Mouse (Mus musculus) forebrain, postnatal 0 days (tissue): ENCODE measurements around the gene Tmem175. TPM values are rescaled to one million over a fixed set of nuclear protein-coding genes. Genes with fewer than 3 reads are reported as not detected.

ENCODE experiments used
- ATAC-seq: fragments of 200-750 bp; cut with Nextera tagmentation; 2 replicates; pipeline ENCODE4 v1.8.0; 2017; ENCODE audit warnings: mild to moderate bottlenecking, moderate library complexity
- DNase-seq: peaks from one replicate; pipeline ENCODE4 v3.0.0-alpha.2; 2015
- H3K27ac ChIP-seq: fragments of 300-500 bp; sonication (generic); 2 replicates; pipeline ENCODE4 v1.5.1; 2014; ENCODE audit warnings: low read depth, mild to moderate bottlenecking, antibody characterized with exemption, low read length, moderate library complexity, mixed read lengths
- H3K27me3 ChIP-seq: fragments of 300-500 bp; sonication (generic); 2 replicates; pipeline ENCODE4 v1.6.1; 2014; ENCODE audit warnings: mild to moderate bottlenecking, low read length, mixed read lengths; ENCODE audit not compliant: insufficient read depth
- H3K36me3 ChIP-seq: fragments of 300-500 bp; sonication (generic); 2 replicates; pipeline ENCODE4 v1.6.1; 2014; ENCODE audit warnings: mild to moderate bottlenecking, moderate library complexity; ENCODE audit not compliant: insufficient read depth
- H3K4me1 ChIP-seq: fragments of 300-500 bp; sonication (generic); 2 replicates; pipeline ENCODE4 v1.6.1; 2014; ENCODE audit warnings: antibody characterized with exemption; ENCODE audit not compliant: insufficient read depth
- H3K4me2 ChIP-seq: fragments of 300-500 bp; sonication (generic); 2 replicates; pipeline ENCODE4 v1.6.1; 2014; ENCODE audit warnings: low read depth, mild to moderate bottlenecking, moderate library complexity
- H3K4me3 ChIP-seq: fragments of 300-500 bp; sonication (generic); 2 replicates; pipeline ENCODE4 v1.5.1; 2014; ENCODE audit warnings: low read depth, low read length, mixed read lengths
- H3K9ac ChIP-seq: fragments of 300-500 bp; sonication (generic); 2 replicates; pipeline ENCODE4 v1.6.1; 2014; ENCODE audit warnings: mild to moderate bottlenecking
- H3K9me3 ChIP-seq: fragments of 300-500 bp; sonication (generic); 2 replicates; pipeline ENCODE4 v1.6.1; 2016; ENCODE audit warnings: low read length
- CTCF ChIP-seq: sonication (generic); IDR thresholded peaks from 2 replicates; pipeline ENCODE4 v1.5.1; 2016; ENCODE audit warnings: antibody characterized with exemption, control low read depth, low read depth
- WGBS: fragments of 180-500 bp; shearing (Covaris S2); extraction: QIAGEN DNeasy Blood & Tissue Kit; methylation state at CpG from one replicate; pipeline ENCODE4 v1.1.7; 2014; 5-methylcytosine and 5-hydroxymethylcytosine counted together
- polyA plus RNA-seq: library from polyadenylated mRNA; unstranded; fragments of >200 nt; fragmentation: Nextera tagmentation; extraction: Ambion mirVana; gene quantifications from 2 replicates; pipeline ENCODE4 v1.2.1, GENCODE M21; 2015
- total RNA-seq: library from RNA; depleted of rRNA; stranded (reverse); fragments of >200 nt; gene quantifications from 2 replicates; pipeline ENCODE4 v1.2.3, GENCODE M21; 2014

Tmem175 gene
- total and polyA plus RNA-seq, 2 experiments from 2014 or later: 27.2 to 34.8 TPM

DNA sequence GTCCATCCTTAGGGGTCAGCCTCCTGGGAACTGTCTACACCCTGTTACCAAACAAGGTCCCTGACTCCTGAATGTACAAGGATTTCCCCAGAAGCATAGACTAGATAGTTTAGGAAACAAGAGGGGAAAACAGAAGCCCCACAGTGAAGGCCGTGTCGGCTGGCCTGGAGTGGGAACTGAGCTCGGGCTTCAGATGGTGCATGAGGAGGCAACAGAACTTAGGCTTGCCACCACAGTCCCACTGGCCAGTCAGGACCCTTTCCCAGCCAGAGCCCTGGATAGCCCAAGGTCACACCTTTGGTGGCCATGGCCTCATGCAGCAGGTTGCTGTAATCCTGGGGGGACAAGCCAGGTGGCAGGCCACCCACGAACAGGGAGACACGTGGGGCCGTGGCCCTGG lies 23.8 kb downstream of the Tmem175 start:
- no peaks in the 10 kb centered on the region for H3K27me3 ChIP-seq
- TF ChIP-seq CTCF: no peak
- H3K27ac ChIP-seq: no peak overlapping the region
- no peaks in the 10 kb centered on the region for H3K9me3 ChIP-seq
- ATAC-seq (no peak), DNase-seq (no peak)
- H3K36me3 ChIP-seq: peaks cover 86% of the 10 kb centered on the region
- H3K4me2 ChIP-seq: no peak overlapping the region
- no peaks in the 10 kb centered on the region for H3K4me1 ChIP-seq
- 89% methylated on average over 6 of the region's 6 CpGs for WGBS
- no peak overlapping the region for H3K9ac ChIP-seq
- H3K4me3 ChIP-seq: no peak overlapping the region

DNA sequence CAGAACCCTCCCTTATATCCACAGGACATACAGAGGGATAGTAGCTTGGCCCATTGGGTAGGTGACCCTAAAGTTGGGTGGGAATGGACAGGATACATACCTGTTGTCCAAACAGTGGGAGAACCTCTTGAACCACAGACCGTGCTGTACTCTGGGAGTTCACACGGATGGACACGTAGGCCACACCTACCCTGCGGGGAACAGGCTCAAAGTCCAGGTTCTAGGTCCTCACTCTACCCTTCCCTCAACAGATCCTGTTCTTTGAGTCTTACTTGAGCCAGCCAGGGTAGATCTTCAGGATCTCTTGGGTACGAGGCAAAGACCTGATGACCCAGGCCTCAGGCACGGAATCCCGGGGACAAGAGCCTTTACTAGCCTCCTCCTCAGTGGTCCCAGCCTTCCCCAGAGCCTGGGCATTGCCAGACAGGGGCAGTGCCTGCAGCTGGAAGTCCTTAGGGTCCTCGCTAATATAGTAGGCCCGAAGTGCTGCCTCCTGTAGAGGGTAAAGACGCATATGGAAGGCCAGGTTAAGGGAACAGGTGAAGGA lies 24.9 kb downstream of the Tmem175 start:
- no peak for DNase-seq
- WGBS: 93% methylated on average over 10 of the region's 10 CpGs
- ATAC-seq: no peak
- H3K4me2 ChIP-seq: no peak overlapping the region
- H3K9me3 ChIP-seq: no peaks in the 10 kb centered on the region
- H3K4me3 ChIP-seq: no peak overlapping the region
- peaks cover under 1% of the 10 kb centered on the region; the same call in 1 of the 2 replicates for H3K4me1 ChIP-seq
- no peaks in the 10 kb centered on the region for H3K27me3 ChIP-seq
- TF ChIP-seq CTCF: no peak
- no peak overlapping the region for H3K9ac ChIP-seq
- H3K27ac ChIP-seq: no peak overlapping the region
- peaks cover 75% of the 10 kb centered on the region for H3K36me3 ChIP-seq

DNA sequence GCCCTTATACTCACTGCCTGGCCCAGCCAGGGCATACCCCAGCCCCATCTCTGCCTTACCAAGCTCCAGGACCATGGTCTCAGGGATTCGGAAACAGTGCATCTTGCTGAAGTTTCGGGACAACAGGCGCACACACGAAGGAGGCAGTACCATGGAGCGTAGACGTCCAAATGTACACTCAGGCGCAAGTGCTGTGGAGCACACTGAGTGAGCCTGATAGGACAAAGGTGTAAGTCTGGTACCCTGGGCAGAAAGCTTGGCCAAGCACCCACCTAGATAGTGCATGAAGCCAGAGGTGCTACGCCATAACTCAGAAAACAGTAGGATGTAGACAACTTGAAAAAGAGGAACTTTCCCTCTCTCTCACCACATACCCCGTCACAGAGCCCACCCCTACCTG lies 25.8 kb downstream of the Tmem175 start:
- WGBS: 96% methylated on average over 9 of the region's 9 CpGs
- Histone ChIP-seq H3K9ac (no peak overlapping the region), H3K27ac (no peak overlapping the region), H3K36me3 (peaks cover 67% of the 10 kb centered on the region), H3K4me2 (no peak overlapping the region), H3K27me3 (no peaks in the 10 kb centered on the region), H3K4me1 (peaks cover 8% of the 10 kb centered on the region), H3K9me3 (no peaks in the 10 kb centered on the region), H3K4me3 (no peak overlapping the region)
- DNase-seq (no peak), ATAC-seq (no peak)
- no peak for TF ChIP-seq CTCF

DNA sequence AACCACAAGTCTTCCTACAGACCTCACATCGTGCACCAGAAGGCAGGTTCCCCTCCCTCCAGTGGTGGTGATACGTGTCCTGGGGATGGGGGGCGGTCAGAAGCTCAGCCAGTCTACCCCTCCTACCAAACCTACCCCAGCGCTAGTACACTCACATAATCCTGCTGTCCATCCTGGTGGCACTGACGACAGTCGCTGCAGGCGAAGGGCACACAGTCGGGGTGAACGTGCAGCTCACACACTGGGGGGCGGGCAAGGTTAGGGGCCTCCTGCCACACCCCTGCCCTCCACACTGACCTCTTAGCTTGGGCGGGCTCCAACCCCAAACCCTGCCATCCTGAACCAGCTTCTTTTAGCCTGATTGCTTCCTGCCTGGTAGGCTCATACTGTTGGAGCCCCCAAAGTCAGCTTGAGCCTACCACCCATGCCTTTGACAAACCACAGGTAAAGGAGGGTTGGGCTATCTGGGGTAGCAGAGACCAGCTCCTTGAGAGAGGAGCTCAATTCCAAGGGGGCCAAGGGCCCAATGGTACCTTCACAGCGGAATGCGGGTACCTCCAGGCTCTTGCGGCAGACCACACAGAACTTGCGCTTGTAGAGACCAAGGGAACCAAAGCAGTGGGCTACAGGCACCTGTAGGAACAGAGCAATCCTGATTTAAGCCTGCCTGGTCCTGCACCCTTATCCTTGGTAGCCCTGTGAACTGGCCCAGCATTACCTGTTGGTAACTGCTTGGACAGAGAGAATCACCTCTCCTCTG lies 26.5 kb downstream of the Tmem175 start:
- ATAC-seq (no peak), DNase-seq (no peak)
- H3K27me3 ChIP-seq: no peaks in the 10 kb centered on the region
- no peak overlapping the region for H3K4me3 ChIP-seq
- H3K4me2 ChIP-seq: no peak overlapping the region
- H3K9me3 ChIP-seq: no peaks in the 10 kb centered on the region
- 94% methylated on average over 15 of the region's 15 CpGs for WGBS
- no peak for TF ChIP-seq CTCF
- H3K9ac ChIP-seq: no peak overlapping the region
- peaks cover 60% of the 10 kb centered on the region for H3K36me3 ChIP-seq
- no peak overlapping the region for H3K27ac ChIP-seq
- peaks cover 8% of the 10 kb centered on the region for H3K4me1 ChIP-seq

DNA sequence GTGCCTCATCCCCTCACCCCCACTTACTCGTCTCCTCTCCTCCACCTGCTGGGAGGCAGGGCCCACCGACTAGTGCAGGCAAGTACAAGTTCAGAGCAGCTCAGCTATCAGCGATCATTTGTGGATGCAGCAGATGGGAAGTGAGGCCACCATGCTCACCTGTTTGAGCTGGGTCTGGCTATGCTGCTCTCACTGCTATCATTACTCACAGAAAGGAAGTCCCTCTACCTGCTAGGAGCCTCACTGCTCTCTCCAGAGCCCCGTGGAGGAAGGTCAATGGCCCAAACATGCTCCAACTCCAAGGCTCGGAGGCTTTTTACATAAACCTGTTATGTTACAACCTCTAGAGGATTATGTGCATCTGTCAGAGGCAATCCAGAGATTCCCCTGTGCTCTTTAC lies 27.8 kb downstream of the Tmem175 start:
- H3K27ac ChIP-seq: no peak overlapping the region
- peaks cover 8% of the 10 kb centered on the region for H3K4me1 ChIP-seq
- DNase-seq (no peak), ATAC-seq (no peak)
- WGBS: 84% methylated on average over 5 of the region's 5 CpGs
- no peak overlapping the region for H3K4me2 ChIP-seq
- peaks cover 52% of the 10 kb centered on the region for H3K36me3 ChIP-seq
- H3K27me3 ChIP-seq: no peaks in the 10 kb centered on the region
- no peak for TF ChIP-seq CTCF
- H3K4me3 ChIP-seq: no peak overlapping the region
- no peaks in the 10 kb centered on the region for H3K9me3 ChIP-seq
- H3K9ac ChIP-seq: no peak overlapping the region

DNA sequence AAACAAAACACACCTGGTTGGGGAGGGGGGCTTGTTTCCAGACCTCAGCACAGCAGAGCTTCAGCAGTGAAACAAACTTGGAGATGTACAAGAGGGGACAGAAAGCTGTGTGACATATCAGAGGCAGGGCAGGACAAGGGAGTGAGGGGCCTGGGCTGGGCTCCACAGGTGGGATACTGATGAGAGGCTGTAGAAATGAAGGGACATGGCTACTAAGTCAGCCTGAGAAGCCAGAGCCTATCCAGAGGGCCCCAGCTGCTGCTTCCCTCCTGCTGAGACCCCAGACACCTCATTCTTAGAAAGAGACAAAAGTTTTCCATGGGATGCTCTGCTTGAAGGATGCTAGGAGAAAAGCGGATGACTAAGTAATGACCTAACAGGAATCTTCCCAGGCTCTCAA lies 29.0 kb downstream of the Tmem175 start:
- Histone ChIP-seq H3K9ac (no peak overlapping the region; the same call in 1 of the 2 replicates), H3K4me3 (no peak overlapping the region), H3K9me3 (no peaks in the 10 kb centered on the region), H3K27ac (no peak overlapping the region), H3K4me2 (no peak overlapping the region), H3K27me3 (no peaks in the 10 kb centered on the region), H3K36me3 (peaks cover 40% of the 10 kb centered on the region), H3K4me1 (peaks cover 8% of the 10 kb centered on the region)
- no peak for DNase-seq
- 71% methylated on average over 1 of the region's 1 CpGs for WGBS
- no peak for ATAC-seq
- no peak for TF ChIP-seq CTCF
